Mouse (Mus musculus): ENCODE data around the gene Cmtm8. TPM values are rescaled to one million over a fixed set of nuclear protein-coding genes. Genes with fewer than 3 reads are reported as not detected.

Cmtm8 gene
- polyA plus RNA-seq, 1 experiment from 2014 or later: 14.9 TPM

GRCm38 (mm10) chr9:114747012-114747411 lies 96.9 kb downstream of the Cmtm8 start:
- Histone ChIP-seq H3K36me3 (peaks cover 33% of the 10 kb centered on the region), H3K27ac (replicated peaks) (no peak overlapping the region), H3K27me3 (no peaks in the 10 kb centered on the region), H3K4me1 (no peaks in the 10 kb centered on the region), H3K4me3 (no peak overlapping the region), H3K9me3 (no peaks in the 10 kb centered on the region), H3K9ac (replicated peaks) (no peak overlapping the region), H3K4me2 (replicated peaks) (no peak overlapping the region)
- 87% methylated on average over 10 of the region's 10 CpGs for WGBS
- ATAC-seq (ENCODE audit: low FRiP score, low read depth): no peak

- H3K27ac ChIP-seq (replicated peaks): no peak overlapping the region
- no peak overlapping the region for H3K4me2 ChIP-seq (replicated peaks)
- H3K36me3 ChIP-seq: peaks cover 37% of the 10 kb centered on the region
- H3K4me1 ChIP-seq: no peaks in the 10 kb centered on the region
- ATAC-seq (ENCODE audit: low FRiP score, low read depth): no peak
- no peak overlapping the region for H3K4me3 ChIP-seq
- WGBS: 85% methylated on average over 4 of the region's 4 CpGs
- H3K9me3 ChIP-seq: no peaks in the 10 kb centered on the region
- no peaks in the 10 kb centered on the region for H3K27me3 ChIP-seq
- no peak overlapping the region for H3K9ac ChIP-seq (replicated peaks)
Measured at GRCm38 (mm10) chr9:114745654-114746053, 98.3 kb downstream of the Cmtm8 start.

GRCm38 (mm10) chr9:114745163-114745562 lies 98.8 kb downstream of the Cmtm8 start:
- Histone ChIP-seq H3K27me3 (no peaks in the 10 kb centered on the region), H3K9me3 (no peaks in the 10 kb centered on the region), H3K27ac (replicated peaks) (no peak overlapping the region), H3K4me1 (no peaks in the 10 kb centered on the region), H3K9ac (replicated peaks) (no peak overlapping the region), H3K4me3 (no peak overlapping the region), H3K36me3 (peaks cover 37% of the 10 kb centered on the region), H3K4me2 (replicated peaks) (no peak overlapping the region)
- WGBS: 92% methylated on average over 4 of the region's 4 CpGs
- ATAC-seq (ENCODE audit: low FRiP score, low read depth): no peak

GRCm38 (mm10) chr9:114742731-114743130 lies 101.2 kb downstream of the Cmtm8 start:
- H3K9me3 ChIP-seq: no peaks in the 10 kb centered on the region
- H3K27me3 ChIP-seq: no peaks in the 10 kb centered on the region
- 79% methylated on average over 2 of the region's 2 CpGs for WGBS
- ATAC-seq (ENCODE audit: low FRiP score, low read depth): no peak
- H3K36me3 ChIP-seq: peaks cover 30% of the 10 kb centered on the region
- H3K27ac ChIP-seq (replicated peaks): no peak overlapping the region
- H3K9ac ChIP-seq (replicated peaks): no peak overlapping the region
- no peak overlapping the region for H3K4me3 ChIP-seq
- no peaks in the 10 kb centered on the region for H3K4me1 ChIP-seq
- no peak overlapping the region for H3K4me2 ChIP-seq (replicated peaks)

- H3K9ac ChIP-seq (replicated peaks): no peak overlapping the region
- H3K4me3 ChIP-seq: no peak overlapping the region
- H3K27me3 ChIP-seq: no peaks in the 10 kb centered on the region
- no peak overlapping the region for H3K27ac ChIP-seq (replicated peaks)
- no peaks in the 10 kb centered on the region for H3K9me3 ChIP-seq
- H3K36me3 ChIP-seq: peaks cover 15% of the 10 kb centered on the region; the same call in 1 of the 2 replicates
- ATAC-seq (ENCODE audit: low FRiP score, low read depth): no peak
- H3K4me2 ChIP-seq (replicated peaks): no peak overlapping the region
- 91% methylated on average over 9 of the region's 9 CpGs for WGBS
- H3K4me1 ChIP-seq: no peaks in the 10 kb centered on the region
Measured at GRCm38 (mm10) chr9:114740336-114740735, 103.6 kb downstream of the Cmtm8 start.

Other genes starting within 250 kb of the Cmtm8 start
- gene Cnot10, start 204.0 kb downstream of the Cmtm8 start, polyA plus RNA-seq (2016; fragmentation: Nextera tagmentation; extraction: Ambion mirVana): 66.8 and 71.1 TPM in 2 replicates
- gene Dync1li1, start 155.4 kb downstream of the Cmtm8 start, polyA plus RNA-seq (2016; fragmentation: Nextera tagmentation; extraction: Ambion mirVana): 127 and 133 TPM in 2 replicates
- gene Cmtm6, start 113.0 kb downstream of the Cmtm8 start, polyA plus RNA-seq (2016; fragmentation: Nextera tagmentation; extraction: Ambion mirVana): 21.8 and 23.8 TPM in 2 replicates
- 47.3 and 49.4 TPM in 2 replicates for gene Cmtm7, start 62.3 kb downstream of the Cmtm8 start, polyA plus RNA-seq (2016; fragmentation: Nextera tagmentation; extraction: Ambion mirVana)
- 14.8 and 15.7 TPM in 2 replicates for gene Gpd1l, start 89.8 kb upstream of the Cmtm8 start, polyA plus RNA-seq (2016; fragmentation: Nextera tagmentation; extraction: Ambion mirVana)
- gene Osbpl10, start 134.4 kb upstream of the Cmtm8 start, polyA plus RNA-seq (2016; fragmentation: Nextera tagmentation; extraction: Ambion mirVana): 1.6 and 1.9 TPM in 2 replicates
- 317 and 351 TPM in 2 replicates for gene Rps27rt, start 138.6 kb upstream of the Cmtm8 start, polyA plus RNA-seq (2016; fragmentation: Nextera tagmentation; extraction: Ambion mirVana)